Mouse (Mus musculus) myocyte (in vitro differentiated cells): Measurements from ENCODE around the gene Galnt18. TPM values are rescaled to one million over a fixed set of nuclear protein-coding genes. Genes with fewer than 3 reads are reported as not detected.

Source experiments
- H3K27me3 ChIP-seq: one replicate; pipeline ENCODE4 v1.6.1; 2011; ENCODE audit not compliant: control insufficient read depth, insufficient read depth, insufficient read length
- H3K36me3 ChIP-seq: one replicate; pipeline ENCODE4 v1.6.1; 2011; ENCODE audit not compliant: control insufficient read depth, insufficient read depth
- H3K4me2 ChIP-seq: one replicate; pipeline ENCODE4 v1.6.1; 2011; ENCODE audit warnings: low read depth, control low read depth
- H3K4me3 ChIP-seq: one replicate; pipeline ENCODE4 v1.5.1; 2011; ENCODE audit warnings: mild to moderate bottlenecking, control low read depth, moderate library complexity
- H3K79me2 ChIP-seq: one replicate; pipeline ENCODE4 v1.6.1; 2011; ENCODE audit not compliant: control insufficient read depth, insufficient read depth
- H3ac ChIP-seq: one replicate; pipeline ENCODE4 v1.6.1; 2011; ENCODE audit not compliant: control insufficient read depth, insufficient read length
- CEBPB ChIP-seq: IDR thresholded peaks from 2 replicates; pipeline ENCODE4 v1.6.1; 2011; ENCODE audit warnings: mild to moderate bottlenecking, moderate library complexity; ENCODE audit not compliant: poor library complexity, insufficient read depth, severe bottlenecking
- E2F4 ChIP-seq: IDR thresholded peaks from one replicate; pipeline ENCODE4 v1.6.1; 2011; ENCODE audit warnings: mild to moderate bottlenecking, control low read depth, moderate library complexity; ENCODE audit not compliant: insufficient read depth
- MAX ChIP-seq: IDR thresholded peaks from one replicate; pipeline ENCODE4 v1.6.1; 2011; ENCODE audit warnings: low read depth, mild to moderate bottlenecking, control low read depth
- MYOD1 ChIP-seq, 3 experiments: IDR thresholded peaks; one replicate each; pipeline ENCODE4 v1.6.1; 2011; ENCODE audit warnings: control low read depth in 2 of 3, low read depth in 2 of 3, mild to moderate bottlenecking in 2 of 3, moderate library complexity in 1 of 3; ENCODE audit not compliant: insufficient read length in 2 of 3, control insufficient read depth in 1 of 3
- MYOG ChIP-seq, 3 experiments: IDR thresholded peaks; one replicate each; pipeline ENCODE4 v1.6.1; 2011; ENCODE audit warnings: control low read depth in 2 of 3, low read depth in 2 of 3, mild to moderate bottlenecking in 2 of 3; ENCODE audit not compliant: insufficient read length in 2 of 3, control insufficient read depth in 1 of 3, insufficient read depth in 1 of 3
- POLR2A ChIP-seq: IDR thresholded peaks from one replicate; pipeline ENCODE4 v1.6.1; 2011; ENCODE audit warnings: low read depth, mild to moderate bottlenecking, control low read depth, moderate library complexity; ENCODE audit not compliant: insufficient read length
- POLR2AphosphoS2 ChIP-seq: IDR thresholded peaks from one replicate; pipeline ENCODE4 v1.6.1; 2011; ENCODE audit warnings: low read depth, control low read depth; ENCODE audit not compliant: insufficient read length
- REST ChIP-seq: IDR thresholded peaks from one replicate; pipeline ENCODE4 v1.6.1; 2011; ENCODE audit warnings: mild to moderate bottlenecking, control low read depth, moderate library complexity; ENCODE audit not compliant: insufficient read depth, insufficient read length
- SRF ChIP-seq: IDR thresholded peaks from one replicate; pipeline ENCODE4 v1.6.1; 2011; ENCODE audit warnings: low read depth; ENCODE audit not compliant: control insufficient read depth, insufficient read length
- TCF12 ChIP-seq: IDR thresholded peaks from one replicate; pipeline ENCODE4 v1.6.1; 2011; ENCODE audit warnings: mild to moderate bottlenecking, control low read depth; ENCODE audit not compliant: poor library complexity, insufficient read depth, severe bottlenecking
- TCF3 ChIP-seq: IDR thresholded peaks from one replicate; pipeline ENCODE4 v1.6.1; 2011; ENCODE audit warnings: low read depth, control low read depth; ENCODE audit not compliant: insufficient read length
- USF1 ChIP-seq: IDR thresholded peaks from one replicate; pipeline ENCODE4 v1.6.1; 2011; ENCODE audit warnings: low read depth, mild to moderate bottlenecking, control low read depth, moderate library complexity
- polyA plus RNA-seq: library from polyadenylated mRNA; unstranded; fragments of >200 nt; fragmentation: generic; extraction: Trizol; gene quantifications from one replicate; pipeline ENCODE4 v1.2.1, GENCODE M21; 2012; ENCODE audit warnings: missing spikeins

The Galnt18 gene
- polyA plus RNA-seq, 1 experiment: 16.4 TPM

- Histone ChIP-seq H3K79me2 (no peaks in the 10 kb centered on the region), H3ac (no peak overlapping the region), H3K27me3 (no peaks in the 10 kb centered on the region), H3K4me2 (no peak overlapping the region), H3K4me3 (no peak overlapping the region), H3K36me3 (no peaks in the 10 kb centered on the region)
- TF ChIP-seq REST (no peak), CEBPB (no peak), E2F4 (no peak), USF1 (no peak), TCF12 (no peak), MYOG (IDR thresholded peaks at IDR 0.05; ENCODE audit: control insufficient read depth in 1 of 3, insufficient read depth in 1 of 3, insufficient read length in 2 of 3, low read depth in 2 of 3) (no peak)
Observed at GRCm38 (mm10) chr7:111563316-111564110, 216.3 kb downstream of the Galnt18 start.

DNA sequence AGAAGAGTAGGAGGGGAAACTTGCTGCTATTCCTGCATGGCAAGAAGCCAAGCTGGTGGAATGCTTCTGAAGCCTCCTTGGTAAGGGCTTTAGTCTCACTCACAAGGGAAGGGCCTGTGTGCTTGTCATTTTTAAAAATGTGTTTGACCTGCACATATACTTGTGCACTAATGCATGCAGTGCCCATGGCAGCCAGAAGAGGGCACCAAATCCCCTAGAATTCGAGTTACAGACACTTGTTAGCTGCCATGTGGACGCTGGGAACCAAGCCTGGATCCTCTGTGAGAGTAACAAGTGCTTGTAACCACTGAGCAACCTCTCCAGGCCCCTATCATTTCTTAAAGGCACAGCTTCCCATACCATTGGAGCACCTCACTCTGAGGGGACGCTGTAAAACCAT lies 219.7 kb downstream of the Galnt18 start:
- Histone ChIP-seq H3K4me2 (no peak overlapping the region), H3K79me2 (no peaks in the 10 kb centered on the region), H3K27me3 (no peaks in the 10 kb centered on the region), H3ac (no peak overlapping the region), H3K4me3 (no peak overlapping the region), H3K36me3 (no peaks in the 10 kb centered on the region)
- TF ChIP-seq TCF12: no peak
- no peak for TF ChIP-seq TCF3
- TF ChIP-seq POLR2A: no peak
- TF ChIP-seq SRF: no peak
- TF ChIP-seq MYOD1 (IDR thresholded peaks at IDR 0.05; ENCODE audit: control insufficient read depth in 1 of 3, insufficient read length in 2 of 3, low read depth in 2 of 3): no peak
- TF ChIP-seq REST: no peak
- no peak for TF ChIP-seq USF1
- no peak for TF ChIP-seq MYOG (IDR thresholded peaks at IDR 0.05; ENCODE audit: control insufficient read depth in 1 of 3, insufficient read depth in 1 of 3, insufficient read length in 2 of 3, low read depth in 2 of 3)
- TF ChIP-seq MAX: no peak
- no peak for TF ChIP-seq POLR2AphosphoS2
- no peak for TF ChIP-seq CEBPB
- TF ChIP-seq E2F4: no peak

GRCm38 (mm10) chr7:111559011-111559410 lies 220.8 kb downstream of the Galnt18 start:
- no peaks in the 10 kb centered on the region for H3K79me2 ChIP-seq
- H3K27me3 ChIP-seq: no peaks in the 10 kb centered on the region
- no peak overlapping the region for H3ac ChIP-seq
- H3K4me3 ChIP-seq: no peak overlapping the region
- H3K36me3 ChIP-seq: no peaks in the 10 kb centered on the region
- no peak overlapping the region for H3K4me2 ChIP-seq
- peak; percentile 63 for TF ChIP-seq REST
- no peak for TF ChIP-seq MYOD1 (IDR thresholded peaks at IDR 0.05; ENCODE audit: control insufficient read depth in 1 of 3, insufficient read length in 2 of 3, low read depth in 2 of 3)

- no peaks in the 10 kb centered on the region for H3K36me3 ChIP-seq
- H3K4me2 ChIP-seq: no peak overlapping the region
- no peaks in the 10 kb centered on the region for H3K27me3 ChIP-seq
- H3K4me3 ChIP-seq: no peak overlapping the region
- H3K79me2 ChIP-seq: no peaks in the 10 kb centered on the region
- TF ChIP-seq SRF: no peak
- TF ChIP-seq POLR2A: no peak
- TF ChIP-seq MAX: no peak
- no peak for TF ChIP-seq POLR2AphosphoS2
- no peak for TF ChIP-seq TCF3
- no peak for TF ChIP-seq REST
- no peak for TF ChIP-seq MYOD1 (IDR thresholded peaks at IDR 0.05; ENCODE audit: control insufficient read depth in 1 of 3, insufficient read length in 2 of 3, low read depth in 2 of 3)
- TF ChIP-seq E2F4: no peak
- TF ChIP-seq USF1: no peak
- no peak overlapping the region for H3ac ChIP-seq
Observed at GRCm38 (mm10) chr7:111550987-111551386, 228.8 kb downstream of the Galnt18 start.

DNA sequence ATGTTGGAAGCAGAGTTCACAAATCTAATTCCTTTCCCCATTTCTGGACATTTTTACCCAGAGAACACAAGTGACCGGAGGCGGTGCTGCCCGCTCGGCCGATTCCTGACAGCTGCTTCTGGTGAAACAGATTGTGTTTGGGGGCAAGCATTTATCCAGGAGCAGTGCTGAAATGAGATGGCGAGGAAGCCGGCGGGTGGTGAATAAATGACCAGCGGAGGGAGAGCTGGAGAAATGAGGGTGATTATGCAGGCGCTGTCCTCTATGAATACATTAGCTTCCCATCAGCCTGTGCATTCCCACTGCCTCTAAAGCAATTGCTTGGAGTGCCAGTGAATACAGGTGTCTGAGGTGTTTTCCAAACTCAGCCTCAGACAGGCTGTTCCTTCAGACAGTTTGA lies 232.7 kb downstream of the Galnt18 start:
- H3K36me3 ChIP-seq: no peaks in the 10 kb centered on the region
- H3K79me2 ChIP-seq: no peaks in the 10 kb centered on the region
- peak overlapping the region; percentile 36 for H3K4me2 ChIP-seq
- H3K27me3 ChIP-seq: no peaks in the 10 kb centered on the region
- TF ChIP-seq MYOD1 (IDR thresholded peaks at IDR 0.05; ENCODE audit: control insufficient read depth in 1 of 3, insufficient read length in 2 of 3, low read depth in 2 of 3) (peak in 2 of 3 experiments; percentile 39 to 53), E2F4 (no peak), MYOG (IDR thresholded peaks at IDR 0.05; ENCODE audit: control insufficient read depth in 1 of 3, insufficient read depth in 1 of 3, insufficient read length in 2 of 3, low read depth in 2 of 3) (peak in 1 of 3 experiments; percentile 15), POLR2A (no peak), MAX (no peak)
- H3ac ChIP-seq: no peak overlapping the region
- H3K4me3 ChIP-seq: no peak overlapping the region
